Mouse (Mus musculus) heart, adult 9 months (tissue): ENCODE results near the gene Usp46.

Source experiments
- DNase-seq, 2 experiments: peaks; one replicate each; pipeline ENCODE4 v3.0.0; 2022; ENCODE audit warnings: low spot score in 2 of 2

Gene Usp46

DNA sequence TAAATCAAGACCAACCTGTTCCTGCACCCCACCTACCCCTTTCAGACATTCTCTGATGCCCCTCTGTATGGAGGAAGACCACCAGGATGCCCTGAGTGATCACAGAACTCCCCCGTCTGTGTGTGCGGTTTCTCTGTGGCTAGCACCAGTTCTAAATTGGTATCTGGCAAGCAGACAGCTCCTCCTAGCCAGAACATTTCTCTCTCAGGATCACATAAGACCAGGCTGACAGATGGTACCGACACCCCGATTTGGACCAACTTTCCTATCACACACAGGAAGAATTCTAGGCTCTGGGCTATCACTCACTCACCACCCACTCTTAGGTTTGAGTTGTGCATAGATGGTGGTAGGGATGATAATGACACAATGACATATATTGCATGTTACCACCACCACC is 113.2 kb downstream of the Usp46 start:
- no peak for DNase-seq

DNA sequence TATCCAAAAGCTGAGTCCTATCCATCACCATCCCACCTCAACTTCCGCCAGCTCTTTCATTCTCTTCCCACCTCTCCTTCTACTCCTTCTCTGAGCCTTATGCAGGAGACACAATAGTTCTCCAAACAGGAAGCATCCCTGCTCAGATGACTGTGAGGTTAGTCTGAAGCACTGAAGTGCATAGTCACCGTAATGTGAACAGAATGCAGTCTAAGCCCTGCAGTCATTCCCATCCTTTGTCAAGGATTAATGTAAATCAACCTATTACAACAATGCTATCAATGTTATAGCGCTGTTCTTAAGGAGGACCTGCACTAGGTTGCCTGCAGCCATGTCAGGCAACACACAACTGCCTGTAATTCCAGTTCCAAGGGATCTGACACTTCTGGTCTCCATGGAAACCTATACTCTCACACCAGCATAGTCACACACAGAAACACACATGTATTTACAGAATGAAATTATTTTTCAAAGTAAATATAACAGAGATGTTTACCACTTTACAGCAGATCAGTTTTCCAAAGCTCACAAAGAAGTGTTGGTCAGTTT is 115.1 kb downstream of the Usp46 start:
- no peak for DNase-seq

DNA sequence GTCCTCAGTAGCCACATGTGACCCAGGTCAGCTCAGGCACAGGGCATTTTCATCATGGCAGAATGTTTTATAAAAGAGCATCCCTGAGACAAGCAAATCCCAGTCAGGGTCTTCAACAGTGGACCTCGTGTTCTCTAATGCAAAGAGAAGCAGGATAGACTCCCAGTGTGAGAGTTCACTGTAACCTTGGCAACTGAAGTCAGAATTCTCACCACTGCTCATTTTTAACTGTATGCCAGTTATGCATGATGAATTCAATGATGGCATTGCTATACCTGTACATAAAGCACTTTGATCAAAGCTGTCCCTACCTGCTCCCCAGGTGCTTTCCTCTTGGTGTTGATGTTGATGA is 116.6 kb downstream of the Usp46 start:
- no peak for DNase-seq

DNA sequence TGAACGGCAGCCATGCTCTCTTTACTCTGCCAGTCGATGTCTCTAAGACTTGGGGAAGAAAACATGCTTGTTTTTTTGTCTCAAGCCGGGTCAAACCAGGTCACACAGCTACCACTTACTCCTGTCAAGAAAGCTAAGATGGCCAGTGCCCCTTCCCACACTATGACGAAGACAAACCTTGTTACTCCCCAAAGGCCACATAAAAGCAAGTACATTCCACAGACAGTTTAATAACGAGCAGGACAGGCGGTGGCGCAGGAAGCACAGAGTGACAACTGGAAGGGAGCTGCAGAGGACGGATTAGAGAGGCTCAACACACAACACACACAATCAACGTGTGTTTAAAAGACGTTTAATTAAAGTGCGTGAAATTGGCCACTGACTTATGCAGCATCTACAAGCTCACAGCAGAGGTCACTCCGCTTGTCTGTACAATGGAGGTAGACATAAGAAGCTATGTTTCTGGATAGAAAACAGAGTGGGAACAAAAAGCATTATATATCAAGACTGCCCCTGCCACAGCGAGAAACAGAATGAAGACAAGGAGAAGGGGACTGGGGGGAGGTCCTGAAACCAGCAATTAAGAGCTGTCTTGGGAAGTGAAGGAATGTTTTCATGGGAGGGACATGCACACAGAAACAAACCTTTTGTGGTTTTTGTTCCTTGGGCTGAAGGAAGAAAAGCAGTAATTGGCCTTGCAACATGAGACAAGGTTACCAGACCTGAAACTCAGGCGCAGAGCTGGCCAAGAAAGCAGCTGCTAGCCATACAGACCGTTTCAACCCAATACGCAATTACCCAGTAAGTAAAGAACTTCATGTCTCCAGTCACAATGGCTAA is 117.2 kb downstream of the Usp46 start:
- DNase-seq = no peak
